Mouse (Mus musculus): ENCODE measurements around the gene Lemd2. TPM values are rescaled to one million over a fixed set of nuclear protein-coding genes. Genes with fewer than 3 reads are reported as not detected.
A peak's percentile ranks its signal among the peaks of the same experiment; 100 is the strongest.

The Lemd2 gene
- polyA plus RNA-seq, 1 experiment: 72.1 TPM

GRCm38 (mm10) chr17:27228216-27228915 lies 24.1 kb upstream of the Lemd2 start:
- no peak overlapping the region for H3ac ChIP-seq (ENCODE audit: control insufficient read depth, insufficient read length)
- H3K27me3 ChIP-seq (ENCODE audit: control insufficient read depth, insufficient read depth, insufficient read length): peaks cover 38% of the 10 kb centered on the region
- TF ChIP-seq REST (IDR thresholded peaks at IDR 0.05; ENCODE audit: insufficient read depth, insufficient read length) (peak; percentile 97), MYOG (IDR thresholded peaks at IDR 0.05; ENCODE audit: control insufficient read depth in 1 of 3, insufficient read depth in 1 of 3, insufficient read length in 2 of 3, low read depth in 2 of 3) (peak in 1 of 3 experiments; percentile 21), E2F4 (IDR thresholded peaks at IDR 0.05; ENCODE audit: insufficient read depth) (no peak), SRF (IDR thresholded peaks at IDR 0.05; ENCODE audit: control insufficient read depth, insufficient read length, low read depth) (no peak)
- H3K4me2 ChIP-seq (ENCODE audit: low read depth): no peak overlapping the region
- H3K36me3 ChIP-seq (ENCODE audit: control insufficient read depth, insufficient read depth): no peaks in the 10 kb centered on the region
- H3K79me2 ChIP-seq (ENCODE audit: control insufficient read depth, insufficient read depth): no peaks in the 10 kb centered on the region
- no peak overlapping the region for H3K4me3 ChIP-seq

- H3K79me2 ChIP-seq (ENCODE audit: control insufficient read depth, insufficient read depth): no peaks in the 10 kb centered on the region
- H3K27me3 ChIP-seq (ENCODE audit: control insufficient read depth, insufficient read depth, insufficient read length): peaks cover 38% of the 10 kb centered on the region
- no peak for TF ChIP-seq E2F4 (IDR thresholded peaks at IDR 0.05; ENCODE audit: insufficient read depth)
- TF ChIP-seq USF1 (IDR thresholded peaks at IDR 0.05; ENCODE audit: low read depth): no peak
- no peak for TF ChIP-seq TCF3 (IDR thresholded peaks at IDR 0.05; ENCODE audit: insufficient read length, low read depth)
- TF ChIP-seq POLR2AphosphoS2 (IDR thresholded peaks at IDR 0.05; ENCODE audit: insufficient read length, low read depth): no peak
- no peak for TF ChIP-seq POLR2A (IDR thresholded peaks at IDR 0.05; ENCODE audit: insufficient read length, low read depth)
- no peak for TF ChIP-seq REST (IDR thresholded peaks at IDR 0.05; ENCODE audit: insufficient read depth, insufficient read length)
- no peak for TF ChIP-seq MYOG (IDR thresholded peaks at IDR 0.05; ENCODE audit: control insufficient read depth in 1 of 3, insufficient read depth in 1 of 3, insufficient read length in 2 of 3, low read depth in 2 of 3)
- no peak overlapping the region for H3K4me3 ChIP-seq
- no peak overlapping the region for H3ac ChIP-seq (ENCODE audit: control insufficient read depth, insufficient read length)
- no peaks in the 10 kb centered on the region for H3K36me3 ChIP-seq (ENCODE audit: control insufficient read depth, insufficient read depth)
- H3K4me2 ChIP-seq (ENCODE audit: low read depth): no peak overlapping the region
Measured at GRCm38 (mm10) chr17:27227258-27227657, 23.0 kb upstream of the Lemd2 start.

GRCm38 (mm10) chr17:27226701-27227100 lies 22.4 kb upstream of the Lemd2 start:
- no peak overlapping the region for H3ac ChIP-seq (ENCODE audit: control insufficient read depth, insufficient read length)
- H3K36me3 ChIP-seq (ENCODE audit: control insufficient read depth, insufficient read depth): no peaks in the 10 kb centered on the region
- H3K4me2 ChIP-seq (ENCODE audit: low read depth): no peak overlapping the region
- H3K4me3 ChIP-seq: no peak overlapping the region
- TF ChIP-seq CEBPB (IDR thresholded peaks at IDR 0.05; ENCODE audit: insufficient read depth, poor library complexity, severe bottlenecking) (no peak), USF1 (IDR thresholded peaks at IDR 0.05; ENCODE audit: low read depth) (no peak), TCF3 (IDR thresholded peaks at IDR 0.05; ENCODE audit: insufficient read length, low read depth) (no peak), E2F4 (IDR thresholded peaks at IDR 0.05; ENCODE audit: insufficient read depth) (no peak), MAX (IDR thresholded peaks at IDR 0.05; ENCODE audit: low read depth) (no peak), MYOD1 (IDR thresholded peaks at IDR 0.05; ENCODE audit: control insufficient read depth in 1 of 3, insufficient read length in 2 of 3, low read depth in 2 of 3) (no peak), REST (IDR thresholded peaks at IDR 0.05; ENCODE audit: insufficient read depth, insufficient read length) (no peak), TCF12 (IDR thresholded peaks at IDR 0.05; ENCODE audit: insufficient read depth, poor library complexity, severe bottlenecking) (no peak), POLR2AphosphoS2 (IDR thresholded peaks at IDR 0.05; ENCODE audit: insufficient read length, low read depth) (no peak), SRF (IDR thresholded peaks at IDR 0.05; ENCODE audit: control insufficient read depth, insufficient read length, low read depth) (no peak), MYOG (IDR thresholded peaks at IDR 0.05; ENCODE audit: control insufficient read depth in 1 of 3, insufficient read depth in 1 of 3, insufficient read length in 2 of 3, low read depth in 2 of 3) (no peak)
- H3K79me2 ChIP-seq (ENCODE audit: control insufficient read depth, insufficient read depth): no peaks in the 10 kb centered on the region
- H3K27me3 ChIP-seq (ENCODE audit: control insufficient read depth, insufficient read depth, insufficient read length): peaks cover 38% of the 10 kb centered on the region

- peaks cover 40% of the 10 kb centered on the region for H3K27me3 ChIP-seq (ENCODE audit: control insufficient read depth, insufficient read depth, insufficient read length)
- H3K79me2 ChIP-seq (ENCODE audit: control insufficient read depth, insufficient read depth): no peaks in the 10 kb centered on the region
- H3K4me2 ChIP-seq (ENCODE audit: low read depth): no peak overlapping the region
Measured at GRCm38 (mm10) chr17:27225801-27226200, 21.5 kb upstream of the Lemd2 start.

GRCm38 (mm10) chr17:27223821-27224220 lies 19.6 kb upstream of the Lemd2 start:
- no peaks in the 10 kb centered on the region for H3K36me3 ChIP-seq (ENCODE audit: control insufficient read depth, insufficient read depth)
- no peak overlapping the region for H3K4me2 ChIP-seq (ENCODE audit: low read depth)
- H3ac ChIP-seq (ENCODE audit: control insufficient read depth, insufficient read length): no peak overlapping the region
- no peak overlapping the region for H3K4me3 ChIP-seq
- TF ChIP-seq TCF12 (IDR thresholded peaks at IDR 0.05; ENCODE audit: insufficient read depth, poor library complexity, severe bottlenecking) (no peak), REST (IDR thresholded peaks at IDR 0.05; ENCODE audit: insufficient read depth, insufficient read length) (no peak), CEBPB (IDR thresholded peaks at IDR 0.05; ENCODE audit: insufficient read depth, poor library complexity, severe bottlenecking) (no peak), SRF (IDR thresholded peaks at IDR 0.05; ENCODE audit: control insufficient read depth, insufficient read length, low read depth) (no peak), MAX (IDR thresholded peaks at IDR 0.05; ENCODE audit: low read depth) (no peak), E2F4 (IDR thresholded peaks at IDR 0.05; ENCODE audit: insufficient read depth) (no peak), POLR2A (IDR thresholded peaks at IDR 0.05; ENCODE audit: insufficient read length, low read depth) (no peak), TCF3 (IDR thresholded peaks at IDR 0.05; ENCODE audit: insufficient read length, low read depth) (no peak), MYOD1 (IDR thresholded peaks at IDR 0.05; ENCODE audit: control insufficient read depth in 1 of 3, insufficient read length in 2 of 3, low read depth in 2 of 3) (no peak), USF1 (IDR thresholded peaks at IDR 0.05; ENCODE audit: low read depth) (no peak), MYOG (IDR thresholded peaks at IDR 0.05; ENCODE audit: control insufficient read depth in 1 of 3, insufficient read depth in 1 of 3, insufficient read length in 2 of 3, low read depth in 2 of 3) (no peak), POLR2AphosphoS2 (IDR thresholded peaks at IDR 0.05; ENCODE audit: insufficient read length, low read depth) (no peak)
- peaks cover 49% of the 10 kb centered on the region for H3K27me3 ChIP-seq (ENCODE audit: control insufficient read depth, insufficient read depth, insufficient read length)
- H3K79me2 ChIP-seq (ENCODE audit: control insufficient read depth, insufficient read depth): no peaks in the 10 kb centered on the region

More at GRCm38 (mm10) chr17:27225801-27226200, 21.5 kb upstream of the Lemd2 start:
- no peak for TF ChIP-seq POLR2AphosphoS2 (IDR thresholded peaks at IDR 0.05; ENCODE audit: insufficient read length, low read depth)
- no peak for TF ChIP-seq REST (IDR thresholded peaks at IDR 0.05; ENCODE audit: insufficient read depth, insufficient read length)
- no peak for TF ChIP-seq CEBPB (IDR thresholded peaks at IDR 0.05; ENCODE audit: insufficient read depth, poor library complexity, severe bottlenecking)
- no peaks in the 10 kb centered on the region for H3K36me3 ChIP-seq (ENCODE audit: control insufficient read depth, insufficient read depth)
- no peak overlapping the region for H3K4me3 ChIP-seq
- no peak overlapping the region for H3ac ChIP-seq (ENCODE audit: control insufficient read depth, insufficient read length)
